Mouse (Mus musculus) heart, adult 2 months (tissue): Measurements from ENCODE around the gene Fam173b. TPM values are rescaled to one million over a fixed set of nuclear protein-coding genes. Genes with fewer than 3 reads are reported as not detected.

ENCODE experiments used
- DNase-seq, 2 experiments: peaks; one replicate each; pipeline ENCODE4 v3.0.0; 2021
- H3K27ac ChIP-seq: fragments of 200-600 bp; 2 replicates; pipeline ENCODE4 v1.8.1; 2022
- H3K27me3 ChIP-seq: fragments of 200-500 bp; 2 replicates; pipeline ENCODE4 v1.6.1; 2012; ENCODE audit warnings: mild to moderate bottlenecking, low read length, inconsistent platforms, mixed read lengths; ENCODE audit not compliant: control insufficient read depth, insufficient read depth
- H3K36me3 ChIP-seq: fragments of 200-500 bp; 2 replicates; pipeline ENCODE4 v1.6.1; 2012; ENCODE audit warnings: low read length, inconsistent platforms; ENCODE audit not compliant: control insufficient read depth, insufficient read depth
- H3K4me1 ChIP-seq: fragments of 200-500 bp; 2 replicates; pipeline ENCODE4 v1.6.1; 2011; ENCODE audit warnings: low read length; ENCODE audit not compliant: control insufficient read depth, insufficient read depth
- H3K4me3 ChIP-seq: fragments of 200-600 bp; 2 replicates; pipeline ENCODE4 v1.8.1; 2022
- H3K79me2 ChIP-seq: fragments of 200-500 bp; replicated peaks from 2 replicates; pipeline ENCODE4 v1.6.1; 2012; ENCODE audit warnings: mild to moderate bottlenecking, inconsistent platforms, low read length, moderate library complexity, mixed read lengths; ENCODE audit not compliant: control insufficient read depth, insufficient read depth
- H3K9ac ChIP-seq: fragments of 200-500 bp; 2 replicates; pipeline ENCODE4 v1.6.1; 2012; ENCODE audit warnings: low read depth, mild to moderate bottlenecking, control low read depth, inconsistent platforms, low read length, mixed read lengths
- CTCF ChIP-seq: fragments of 200-600 bp; IDR thresholded peaks from 2 replicates; pipeline ENCODE4 v1.8.1; 2022; ENCODE audit warnings: antibody characterized with exemption, mild to moderate bottlenecking, moderate library complexity
- EP300 ChIP-seq: fragments of 200-500 bp; IDR thresholded peaks from 2 replicates; pipeline ENCODE4 v1.6.1; 2011; ENCODE audit warnings: low read depth, low read length, control low read depth; ENCODE audit not compliant: insufficient read depth
- POLR2A ChIP-seq: fragments of 200-500 bp; IDR thresholded peaks from 2 replicates; pipeline ENCODE4 v1.6.1; 2011; ENCODE audit warnings: mild to moderate bottlenecking, low read depth, low read length, control low read depth; ENCODE audit not compliant: insufficient read depth
- WGBS: fragments of 180-500 bp; shearing (Covaris S2); methylation state at CpG from one replicate; pipeline ENCODE4 v1.1.7; 2018; 5-methylcytosine and 5-hydroxymethylcytosine counted together
- intact Hi-C: fragments of 180-260 bp; cut with DNase I; formaldehyde crosslinking; loops from one replicate; pipeline ENCODE4 v1.15.1; 2025
- polyA plus RNA-seq: library from polyadenylated mRNA; depleted of rRNA; stranded (reverse); fragments of >200 nt; gene quantifications from 2 replicates; pipeline ENCODE4 v1.2.3, GENCODE M21; 2012
- total RNA-seq, 2 experiments: library from RNA; stranded (reverse); gene quantifications; 2 replicates each; pipeline ENCODE4 v1.2.3; 2021

Gene Fam173b
- total and polyA plus RNA-seq, 3 experiments: 11.2 to 22.4 (median 20.0) TPM

DNA sequence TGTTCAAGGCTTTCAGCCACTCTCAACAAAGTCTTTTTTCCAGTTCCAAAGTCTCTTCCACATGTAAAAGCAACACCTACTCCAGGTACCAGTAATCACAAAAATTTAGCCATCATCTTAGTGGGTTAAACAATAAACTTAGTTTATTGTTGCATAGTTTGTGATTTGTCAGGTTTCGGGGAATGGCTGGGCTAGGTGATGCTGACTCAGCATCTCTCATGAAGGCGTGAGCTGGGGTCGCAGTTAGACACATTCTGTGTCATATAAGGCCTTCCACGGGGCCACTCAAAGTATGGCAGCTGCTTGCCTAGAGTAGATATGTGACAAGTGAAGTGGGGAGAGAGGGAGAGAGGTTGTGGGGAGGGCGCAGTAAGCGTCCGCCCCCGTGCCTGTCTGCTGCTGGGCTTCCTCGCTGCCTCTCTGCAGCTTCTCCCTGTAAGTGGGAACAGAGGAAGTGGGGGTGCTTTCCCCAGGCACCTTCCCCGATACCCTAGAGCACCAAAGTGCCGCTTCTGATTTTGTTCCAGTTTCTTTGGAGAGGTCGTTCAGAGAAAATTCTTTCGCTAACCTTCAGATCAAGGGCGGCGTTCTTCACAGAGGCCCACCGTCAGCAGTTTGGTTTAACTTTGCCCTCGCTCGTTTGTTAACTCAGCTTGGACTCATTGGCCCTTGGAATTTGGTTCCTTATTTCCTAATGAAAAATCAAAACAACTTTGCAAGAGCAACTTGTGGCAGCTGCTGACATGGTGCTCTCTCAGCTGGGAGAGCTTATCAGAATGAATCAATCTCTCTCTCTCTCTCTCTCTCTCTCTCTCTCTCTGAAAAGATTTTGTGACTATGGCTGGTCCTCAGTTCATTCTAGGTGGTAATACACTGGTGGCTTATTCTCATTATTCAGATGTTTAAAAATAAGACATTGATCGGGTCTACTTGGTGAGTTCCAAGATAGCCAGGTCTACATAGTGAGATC, 37.8 kb upstream of the Fam173b start:
- Histone ChIP-seq H3K4me1 (peaks cover 2% of the 10 kb centered on the region; the same call in 1 of the 2 replicates), H3K36me3 (no peaks in the 10 kb centered on the region), H3K27ac (no peak overlapping the region), H3K9ac (no peak overlapping the region), H3K79me2 (no peaks in the 10 kb centered on the region), H3K4me3 (no peak overlapping the region), H3K27me3 (no peaks in the 10 kb centered on the region)
- no peak for DNase-seq
- intact Hi-C loops: no loop called here
- TF ChIP-seq POLR2A: no peak
- no peak for TF ChIP-seq EP300
- TF ChIP-seq CTCF: no peak
- WGBS: 60% methylated on average over 19 of the region's 19 CpGs

DNA sequence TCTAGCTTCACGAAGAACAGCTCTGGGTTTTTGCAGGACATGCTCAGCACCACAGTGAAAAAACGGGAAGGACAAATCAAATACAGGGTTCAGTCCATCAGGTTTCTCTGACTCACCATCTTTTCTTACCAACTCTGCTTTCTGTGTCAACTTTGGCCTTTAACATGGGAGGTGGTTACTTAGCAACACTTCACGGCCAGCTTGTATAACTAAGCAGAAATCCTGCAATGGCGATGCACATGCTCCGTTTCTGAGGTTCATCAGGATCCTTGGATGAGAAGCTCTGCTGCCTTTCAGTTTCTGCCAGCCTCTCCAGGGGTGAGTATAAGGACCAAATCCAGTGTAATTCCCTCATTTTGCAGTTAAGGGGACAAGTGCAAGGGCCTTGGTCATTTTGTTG, 36.5 kb upstream of the Fam173b start, which contains the start of gene Cmbl:
Gene Cmbl (plus strand): TSS at position 206 of the 400 bp plus-strand sequence.
- TF ChIP-seq EP300: no peak
- no peak for TF ChIP-seq CTCF
- TF ChIP-seq POLR2A: no peak
- intact Hi-C loops: loop anchor here (5.0 kb wide), 1 partner anchor 33 kb away; the partner anchor contains the start of gene March6
- 86% methylated on average over 5 of the region's 5 CpGs for WGBS
- no peaks in the 10 kb centered on the region for H3K36me3 ChIP-seq
- H3K79me2 ChIP-seq: no peaks in the 10 kb centered on the region
- no peak within 1 kb of the TSS for H3K27ac ChIP-seq
- no peak within 1 kb of the TSS for H3K4me3 ChIP-seq
- H3K27me3 ChIP-seq: no peaks in the 10 kb centered on the region
- peaks cover 4% of the 10 kb centered on the region for H3K4me1 ChIP-seq
- no peak within 1 kb of the TSS for H3K9ac ChIP-seq
- DNase-seq: no peak

DNA sequence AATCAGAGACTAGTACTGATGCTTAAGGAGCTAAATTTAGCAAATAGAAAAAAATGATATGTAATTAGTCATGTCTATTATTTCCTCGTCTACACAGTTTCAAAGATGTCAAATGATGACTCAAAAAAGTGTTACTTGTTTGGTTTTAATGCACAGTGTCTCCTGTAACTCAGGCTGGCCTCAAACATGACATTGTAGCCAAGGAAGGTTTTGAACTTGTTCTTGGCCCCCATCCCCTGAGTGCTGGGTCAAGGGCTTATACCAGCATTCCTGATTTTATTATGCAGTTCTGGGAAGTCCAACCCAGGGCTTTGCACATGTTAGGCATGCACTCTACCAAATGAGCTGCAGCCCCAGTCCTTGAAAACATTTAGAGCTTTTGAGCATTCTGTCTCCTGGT, 35.9 kb upstream of the Fam173b start:
- H3K79me2 ChIP-seq: no peaks in the 10 kb centered on the region
- 49% methylated on average over 1 of the region's 1 CpGs for WGBS
- DNase-seq: no peak
- peaks cover 4% of the 10 kb centered on the region for H3K4me1 ChIP-seq
- no peak overlapping the region for H3K4me3 ChIP-seq
- intact Hi-C loops: loop anchor here (5.0 kb wide), 1 partner anchor 33 kb away; the partner anchor contains the start of gene March6
- H3K27ac ChIP-seq: no peak overlapping the region
- no peaks in the 10 kb centered on the region for H3K36me3 ChIP-seq
- TF ChIP-seq POLR2A: no peak
- no peak for TF ChIP-seq EP300
- TF ChIP-seq CTCF: no peak
- no peaks in the 10 kb centered on the region for H3K27me3 ChIP-seq
- no peak overlapping the region for H3K9ac ChIP-seq

DNA sequence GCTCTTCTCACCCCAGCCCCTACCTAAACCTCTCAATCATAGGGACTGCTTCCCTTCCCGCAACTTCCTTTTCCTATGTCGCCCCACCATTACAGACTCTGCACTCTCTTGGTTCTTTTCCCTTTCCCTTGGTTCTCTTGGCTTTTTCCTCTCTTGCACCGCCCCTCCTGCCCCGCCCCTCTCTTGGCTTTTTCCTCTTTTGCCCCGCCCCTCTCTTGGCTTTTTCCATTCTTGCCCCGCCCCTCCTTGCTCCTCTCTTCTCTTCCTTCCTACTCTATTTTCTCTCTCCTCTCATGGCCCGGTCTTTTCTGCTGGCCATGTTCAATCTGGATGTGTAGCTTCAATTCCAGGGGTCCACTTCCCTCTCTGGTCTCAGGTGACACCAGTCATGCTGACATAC, 34.2 kb upstream of the Fam173b start:
- H3K79me2 ChIP-seq: no peaks in the 10 kb centered on the region
- intact Hi-C loops: loop anchor here (5.0 kb wide), 1 partner anchor 35 kb away; the partner anchor contains the start of gene March6

DNA sequence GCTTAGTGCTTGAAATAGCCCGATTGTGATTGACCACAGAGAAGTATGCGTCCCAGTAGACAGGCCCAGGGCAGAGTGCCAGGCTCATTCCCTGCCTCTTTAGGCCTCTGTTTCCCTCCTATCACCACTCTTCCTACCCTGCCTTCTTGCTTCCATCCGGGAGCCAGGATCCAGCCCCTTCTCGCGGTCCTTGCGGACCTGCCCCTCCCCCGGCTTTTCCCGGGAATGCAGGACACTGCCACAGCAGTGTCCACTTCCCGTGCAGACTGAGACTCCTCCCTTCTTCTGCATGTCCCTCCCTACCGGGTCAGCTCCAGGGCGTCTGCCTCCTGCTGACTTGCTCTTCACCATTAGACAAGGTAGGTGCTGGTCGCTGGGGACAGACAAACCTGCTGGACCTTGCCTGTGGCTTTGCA, 33.1 kb upstream of the Fam173b start:
- Histone ChIP-seq H3K4me1 (peaks cover 10% of the 10 kb centered on the region), H3K4me3 (peak overlapping the region; percentile 38), H3K27me3 (no peaks in the 10 kb centered on the region), H3K27ac (peak overlapping the region; percentile 52), H3K9ac (peak overlapping the region; percentile 39), H3K36me3 (no peaks in the 10 kb centered on the region), H3K79me2 (no peaks in the 10 kb centered on the region)
- peak; percentile 62 to 68 for DNase-seq
- intact Hi-C loops: loop anchor here (5.0 kb wide), 1 partner anchor 36 kb away; the partner anchor contains the start of gene March6
- 7% methylated on average over 12 of the region's 12 CpGs for whole genome bisulfite sequencing
- TF ChIP-seq EP300 (no peak), CTCF (no peak), POLR2A (peak; percentile 58)

More for the DNA sequence above, 34.2 kb upstream of the Fam173b start:
- Histone ChIP-seq H3K36me3 (no peaks in the 10 kb centered on the region), H3K9ac (no peak overlapping the region), H3K4me3 (no peak overlapping the region), H3K27ac (no peak overlapping the region), H3K4me1 (peaks cover 9% of the 10 kb centered on the region), H3K27me3 (no peaks in the 10 kb centered on the region)
- no peak for TF ChIP-seq EP300
- TF ChIP-seq POLR2A: no peak
- TF ChIP-seq CTCF: no peak
- no peak for DNase-seq
- 79% methylated on average over 6 of the region's 7 CpGs for WGBS
